Mouse (Mus musculus): ENCODE results near the gene Hist1h3e.

DNA sequence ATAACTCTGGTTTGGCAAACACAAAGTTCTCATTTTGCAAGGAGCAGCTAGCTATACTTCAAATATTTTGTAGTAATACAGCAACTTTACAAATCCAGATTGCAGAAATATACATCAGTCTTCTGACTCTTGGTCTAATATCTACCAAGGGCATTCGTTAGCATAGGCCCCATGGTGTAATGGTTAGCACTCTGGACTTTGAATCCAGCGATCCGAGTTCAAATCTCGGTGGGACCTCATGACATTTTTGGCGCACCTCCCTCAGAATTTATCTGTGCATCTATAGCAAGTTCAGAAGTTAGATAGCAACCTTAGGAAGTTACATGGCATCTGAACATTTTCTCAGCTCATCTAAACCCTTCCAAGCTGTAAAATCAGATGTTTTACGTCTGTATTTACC, 43.3 kb downstream of the Hist1h3e start:
- no peak for TF ChIP-seq POLR2A (IDR thresholded peaks at IDR 0.05; ENCODE audit: low read depth, low read length)
- no peak for TF ChIP-seq CTCF (conservative IDR thresholded peaks at IDR 0.05; ENCODE audit: insufficient read depth, insufficient read length, low read depth, low read length)

Data from kidney, adult 2 months (tissue).